Mouse (Mus musculus): ENCODE data around the gene Bbs7.
"Not testable (repeated sequence)": the region's sequence is repeated elsewhere in the genome, so short reads cannot be mapped to it uniquely, and the experiment has no call there.

GRCm38 (mm10) chr3:36645245-36645559, 31.9 kb upstream of the Bbs7 start:
- TF ChIP-seq CTCF, EP300 (IDR thresholded peaks at IDR 0.05; ENCODE audit: low read depth): not testable (repeated sequence)

All from heart, postnatal 0 days (tissue).